In genomic region chr5:33393803-33394202, GRCm38 (mm10) we compare ENCODE assay signal across 9 mouse cellular contexts. TPM values are rescaled to one million over a fixed set of nuclear protein-coding genes. Genes with fewer than 3 reads are reported as not detected.
A peak's percentile ranks its signal among the peaks of the same experiment; 100 is the strongest.
DNase-seq lines count a peak whose midpoint lies in the region; ATAC-seq and TF ChIP-seq lines count a peak whose summit lies in the region.
"Had no signal": no experiment of that assay in that cellular context is flagged by ENCODE, and none has a peak within 500 bp of the region (broad histone marks: within the 10 kb centered on the region; RNA-seq: fewer than 3 reads in every experiment).

No protein-coding gene starts in this region.

- no peak overlapping the region for H3K4me3 ChIP-seq in forebrain, postnatal 0 days (ENCODE audit: low read depth, low read length)
- no peak overlapping the region for H3K4me3 ChIP-seq in hindbrain, embryonic 12.5 days
- H3K4me3 ChIP-seq: myocyte had no signal

- no peak overlapping the region for H3K9ac ChIP-seq in forebrain, postnatal 0 days
- no peak overlapping the region for H3K9ac ChIP-seq in hindbrain, embryonic 12.5 days

- peak; percentile 89 for ATAC-seq in forebrain, postnatal 0 days
- ATAC-seq in hindbrain, embryonic 12.5 days (ENCODE audit: low FRiP score) = peak; percentile 76; the same call in 1 of the 2 replicates

- no peaks in the 10 kb centered on the region for H3K4me1 ChIP-seq in forebrain, postnatal 0 days (ENCODE audit: insufficient read depth)
- peaks cover 5% of the 10 kb centered on the region; the same call in 1 of the 2 replicates for H3K4me1 ChIP-seq in hindbrain, embryonic 12.5 days

- peaks cover 30% of the 10 kb centered on the region for H3K36me3 ChIP-seq in forebrain, postnatal 0 days (ENCODE audit: insufficient read depth)
- peaks cover 14% of the 10 kb centered on the region; the same call in 1 of the 2 replicates for H3K36me3 ChIP-seq in hindbrain, embryonic 12.5 days

- no peak overlapping the region for H3K4me2 ChIP-seq in forebrain, postnatal 0 days (ENCODE audit: low read depth)
- H3K4me2 ChIP-seq in hindbrain, embryonic 12.5 days (replicated peaks) = no peak overlapping the region

- H3K9me3 ChIP-seq in forebrain, postnatal 0 days (ENCODE audit: low read length) = no peaks in the 10 kb centered on the region
- no peaks in the 10 kb centered on the region for H3K9me3 ChIP-seq in hindbrain, embryonic 12.5 days (replicated peaks)

- no peak overlapping the region for H3K27ac ChIP-seq in forebrain, postnatal 0 days (ENCODE audit: low read depth, low read length)
- H3K27ac ChIP-seq in hindbrain, embryonic 12.5 days = no peak overlapping the region

- peak; percentile 98 for TF ChIP-seq CTCF in forebrain, postnatal 0 days (IDR thresholded peaks at IDR 0.05; ENCODE audit: low read depth)

- WGBS in forebrain, postnatal 0 days = 17% methylated on average over 7 of the region's 7 CpGs
- 19% methylated on average over 7 of the region's 7 CpGs for WGBS in hindbrain, embryonic 12.5 days

- no peaks in the 10 kb centered on the region for H3K27me3 ChIP-seq in forebrain, postnatal 0 days (ENCODE audit: insufficient read depth, low read length)
- H3K27me3 ChIP-seq in hindbrain, embryonic 12.5 days = no peaks in the 10 kb centered on the region

- peak; percentile 83 for DNase-seq in MN1 (ENCODE audit: low spot score)
- DNase-seq in cerebellum, adult 18-20 months = peak; percentile 68 to 79
- DNase-seq in forebrain, postnatal 0 days = peak; percentile 88
- DNase-seq in layer of hippocampus, postnatal 14 days (ENCODE audit: low spot score in 2 of 2) = peak; percentile 75 to 86
- peak; percentile 76 for DNase-seq in lung, postnatal 14 days
- DNase-seq in retina, postnatal 1 day = peak; percentile 83
- DNase-seq in urinary bladder, postnatal 14 days (ENCODE audit: low spot score) = peak; percentile 70

RNA-seq across cellular contexts. Expression of gene Uvssa, which starts 15.5 kb away (rescaled TPM):
- 7.7 and 12.1 TPM in 2 replicates for total RNA-seq in forebrain, postnatal 0 days (2014; rRNA removed)
- 4.3 and 6.0 TPM in 2 replicates for polyA plus RNA-seq in forebrain, postnatal 0 days (2015; fragmentation: Nextera tagmentation; extraction: Ambion mirVana)
- 10.3 and 10.4 TPM in 2 replicates for polyA plus RNA-seq in hindbrain, embryonic 12.5 days (2016; fragmentation: Nextera tagmentation; extraction: Ambion mirVana)
- total RNA-seq in layer of hippocampus, postnatal 14 days (2021) = 1 to 10 TPM; 7.6 to 9.9 TPM

RNA-seq across cellular contexts. Expression of gene Nkx1-1, which starts 40.0 kb away (rescaled TPM):
- total RNA-seq in forebrain, postnatal 0 days (2014; rRNA removed) = not detected in 2 replicates
- polyA plus RNA-seq in forebrain, postnatal 0 days (2015; fragmentation: Nextera tagmentation; extraction: Ambion mirVana) = not detected in 2 replicates
- polyA plus RNA-seq in hindbrain, embryonic 12.5 days (2016; fragmentation: Nextera tagmentation; extraction: Ambion mirVana) = 2.8 and 3.2 TPM in 2 replicates
- total RNA-seq in layer of hippocampus, postnatal 14 days (2021) = not detected
- polyA plus RNA-seq: myocyte had no signal

RNA-seq across cellular contexts. Expression of gene Maea, which starts 58.5 kb away (rescaled TPM):
- 119 and 124 TPM in 2 replicates for total RNA-seq in forebrain, postnatal 0 days (2014; rRNA removed)
- polyA plus RNA-seq in forebrain, postnatal 0 days (2015; fragmentation: Nextera tagmentation; extraction: Ambion mirVana) = 90.2 and 101 TPM in 2 replicates
- polyA plus RNA-seq in hindbrain, embryonic 12.5 days (2016; fragmentation: Nextera tagmentation; extraction: Ambion mirVana) = 123 and 127 TPM in 2 replicates
- 10 to 100 TPM; 85.3 to 93.5 TPM for total RNA-seq in layer of hippocampus, postnatal 14 days (2021)
